Mouse (Mus musculus) adrenal gland, postnatal 0 days (tissue): Measurements from ENCODE around the gene Serpina3b. TPM values are rescaled to one million over a fixed set of nuclear protein-coding genes. Genes with fewer than 3 reads are reported as not detected.

Experiments
- polyA plus RNA-seq: library from polyadenylated mRNA; unstranded; fragments of >200 nt; fragmentation: Nextera tagmentation; extraction: Ambion mirVana; gene quantifications from 2 replicates; pipeline ENCODE4 v1.2.1, GENCODE M21; 2015

Serpina3b gene
- polyA plus RNA-seq, result not detected in 2 replicates

GRCm38 (mm10) chr12:104127696-104128095 is at the start of gene Serpina3b:
Gene Serpina3b, plus strand, starts transcription at chr12:104127996.

DNA sequence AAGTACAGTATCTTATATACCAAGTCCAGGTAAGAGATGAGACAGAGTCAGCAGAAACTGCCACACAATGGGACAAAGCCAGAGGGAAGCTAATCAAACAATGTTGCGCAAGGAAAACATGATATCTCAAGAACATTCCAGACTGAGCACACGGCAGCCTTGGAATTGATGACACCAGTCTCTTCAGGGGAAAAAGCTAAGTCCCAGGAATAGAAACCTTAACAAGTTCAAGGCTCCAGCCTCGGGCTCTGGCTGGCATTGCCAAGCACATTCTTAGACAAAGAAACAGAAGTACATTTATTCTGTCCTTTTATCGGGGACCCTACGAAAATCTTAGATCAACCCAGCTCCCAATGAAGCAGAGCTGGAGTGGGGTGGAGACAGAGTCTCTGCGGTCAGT is 27.0 kb upstream of the Serpina3b start, which contains the start of gene Serpina5:
Serpina5 (plus strand) TSS at position 346 of the 400 bp plus-strand sequence.

DNA sequence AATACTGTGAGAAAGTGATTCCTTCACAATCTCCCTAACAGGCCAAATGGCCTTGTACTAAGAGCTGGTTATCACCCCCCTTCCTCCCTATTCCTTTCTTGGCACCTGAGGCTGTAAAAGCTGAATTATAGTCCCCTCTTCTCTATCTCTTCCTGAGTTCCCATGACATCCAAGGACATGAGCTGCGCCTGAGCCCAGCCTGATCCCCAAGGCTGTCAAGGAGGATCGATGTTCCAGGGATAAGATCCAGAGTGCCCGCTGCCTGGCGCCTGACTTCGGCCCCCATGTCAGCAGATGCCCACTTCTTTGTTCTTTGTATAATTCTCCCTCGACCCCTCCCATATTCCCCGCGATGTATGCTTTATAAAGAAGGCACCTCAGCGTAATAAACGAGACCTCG is 15.5 kb upstream of the Serpina3b start, which contains the start of gene Serpina3a:
Serpina3a (plus strand) TSS at position 392 of the 400 bp plus-strand sequence.

DNA sequence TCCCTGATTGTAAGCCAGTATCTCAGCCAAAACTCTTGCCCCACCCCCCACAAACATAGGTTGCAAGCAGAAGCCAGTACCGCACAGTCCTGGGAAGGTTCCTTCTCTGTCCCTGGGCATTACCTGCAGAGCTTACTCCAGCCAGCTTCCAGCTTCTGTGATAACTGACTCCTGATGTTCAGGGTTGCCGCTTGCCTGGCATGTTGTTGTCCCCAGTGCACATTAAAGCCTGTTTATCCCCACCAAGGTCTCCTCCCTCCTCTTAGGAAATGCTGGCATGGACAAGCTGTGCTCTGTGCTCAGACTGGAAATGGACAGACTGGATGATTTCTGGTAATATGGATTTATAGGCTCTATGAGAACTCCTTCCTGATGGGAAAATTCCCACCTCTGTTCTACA is 25.9 kb downstream of the Serpina3b start, which contains the start of gene Serpina3c:
Serpina3c (minus strand) TSS at position 215 of the 400 bp plus-strand sequence.

Other genes with a start within 250 kb of the Serpina3b start
- gene Serpina1c, start 223.1 kb upstream of the Serpina3b start, polyA plus RNA-seq, result 28.3 and 41.0 TPM in 2 replicates
- gene Serpina1e, start 169.0 kb upstream of the Serpina3b start, polyA plus RNA-seq, result 102 and 144 TPM in 2 replicates
- 5.1 and 6.6 TPM in 2 replicates for gene Serpina11, start 138.0 kb upstream of the Serpina3b start, polyA plus RNA-seq
- gene Serpina9, start 114.2 kb upstream of the Serpina3b start, polyA plus RNA-seq, result 0.12 TPM in 1 of 2 replicates, not detected in the other
- not detected in 2 replicates for gene Serpina12, start 83.6 kb upstream of the Serpina3b start, polyA plus RNA-seq
- gene Serpina5, start 26.9 kb upstream of the Serpina3b start, polyA plus RNA-seq, result 0.08 and 0.23 TPM in 2 replicates
- gene Serpina3a, start 15.3 kb upstream of the Serpina3b start, polyA plus RNA-seq, result not detected in 2 replicates
- 1.5 and 1.9 TPM in 2 replicates for gene Serpina3c, start 25.9 kb downstream of the Serpina3b start, polyA plus RNA-seq
- gene Serpina3f, start 86.5 kb downstream of the Serpina3b start, polyA plus RNA-seq, result 0.24 and 0.61 TPM in 2 replicates
- 28.0 and 36.0 TPM in 2 replicates for gene Serpina3g, start 108.2 kb downstream of the Serpina3b start, polyA plus RNA-seq
- 0.40 and 0.87 TPM in 2 replicates for gene Serpina3i, start 135.1 kb downstream of the Serpina3b start, polyA plus RNA-seq
- not detected in 2 replicates for gene Serpina3j, start 186.6 kb downstream of the Serpina3b start, polyA plus RNA-seq
- gene Serpina3k, start 210.5 kb downstream of the Serpina3b start, polyA plus RNA-seq, result 18.3 and 21.4 TPM in 2 replicates
- gene Serpina3m, start 210.5 kb downstream of the Serpina3b start, polyA plus RNA-seq, result 10.4 and 13.1 TPM in 2 replicates